Mouse (Mus musculus): ENCODE measurements around the gene Pnck. TPM values are rescaled to one million over a fixed set of nuclear protein-coding genes. Genes with fewer than 3 reads are reported as not detected.

The Pnck gene
- total RNA-seq, 2 experiments from 2014 or later = 13.1 to 15.1 TPM

- no peak for DNase-seq
These were observed 19.9 kb downstream of the Pnck start for GRCm38 (mm10) chrX:73639901-73640469.

- no peak for DNase-seq
These were observed 20.7 kb downstream of the Pnck start, which contains the start of gene Dusp9 for GRCm38 (mm10) chrX:73639255-73639675. Gene Dusp9 (plus strand): TSS chrX:73639419.

DNA sequence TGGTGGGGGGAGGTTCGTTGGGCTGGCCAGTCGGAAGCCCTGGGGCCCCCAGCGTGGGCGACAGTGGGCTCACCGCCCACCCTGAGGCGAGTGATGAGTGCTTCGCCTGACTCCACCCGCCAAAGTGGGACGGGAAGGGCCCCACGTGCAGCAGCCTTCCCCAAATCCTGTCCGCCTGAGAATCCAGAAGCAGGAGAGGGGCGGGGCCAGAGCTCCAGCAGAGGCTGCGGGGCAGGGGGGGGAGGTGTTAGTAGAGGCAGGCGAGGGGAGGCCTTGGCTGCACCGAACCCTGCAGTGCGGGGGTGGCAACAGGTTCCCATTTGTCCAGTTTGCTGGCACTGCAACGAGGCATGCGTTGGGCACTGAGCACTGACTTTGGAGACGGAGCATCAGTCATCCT, 22.5 kb downstream of the Pnck start:
- no peak for DNase-seq

DNA sequence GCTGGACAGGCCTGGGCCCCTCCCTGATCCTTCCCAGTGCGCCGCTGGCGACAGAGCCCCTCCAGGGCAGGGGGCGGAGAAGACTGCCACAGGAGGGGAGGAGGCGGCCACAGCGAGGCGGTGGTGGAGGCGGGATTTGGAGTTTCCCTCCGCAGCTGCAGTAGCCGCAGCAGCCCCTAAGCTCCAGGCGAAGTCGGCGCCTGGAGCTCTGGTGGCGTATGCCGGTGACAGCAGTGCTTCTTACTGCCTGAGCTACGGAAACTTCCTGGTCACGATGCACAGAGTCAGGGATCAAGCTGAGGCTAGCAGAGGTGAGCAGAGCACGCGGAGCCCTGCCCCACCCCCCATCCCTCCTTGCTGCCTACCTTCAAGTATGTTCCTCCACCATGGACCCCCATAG, 24.5 kb downstream of the Pnck start:
- no peak for DNase-seq

DNA sequence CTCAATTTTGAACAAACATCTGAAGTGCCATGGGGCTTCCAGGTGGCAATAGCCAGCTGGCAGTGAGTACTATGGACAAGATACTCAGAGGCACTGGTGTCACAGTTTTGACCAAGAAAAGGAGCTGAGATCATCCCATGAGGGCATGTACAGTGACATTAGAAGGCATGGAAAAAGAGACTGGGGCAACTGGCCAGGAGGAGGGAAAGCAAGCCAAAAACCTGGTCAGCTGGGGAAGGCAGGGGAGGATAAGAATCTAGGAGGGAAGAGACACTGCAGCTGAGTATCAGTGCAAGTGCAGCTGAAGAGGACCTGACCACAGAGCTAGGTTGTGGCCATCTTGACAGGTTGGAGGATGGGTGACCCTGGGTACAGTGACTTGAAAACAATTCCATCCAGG, 32.9 kb downstream of the Pnck start:
- no peak for DNase-seq

DNA sequence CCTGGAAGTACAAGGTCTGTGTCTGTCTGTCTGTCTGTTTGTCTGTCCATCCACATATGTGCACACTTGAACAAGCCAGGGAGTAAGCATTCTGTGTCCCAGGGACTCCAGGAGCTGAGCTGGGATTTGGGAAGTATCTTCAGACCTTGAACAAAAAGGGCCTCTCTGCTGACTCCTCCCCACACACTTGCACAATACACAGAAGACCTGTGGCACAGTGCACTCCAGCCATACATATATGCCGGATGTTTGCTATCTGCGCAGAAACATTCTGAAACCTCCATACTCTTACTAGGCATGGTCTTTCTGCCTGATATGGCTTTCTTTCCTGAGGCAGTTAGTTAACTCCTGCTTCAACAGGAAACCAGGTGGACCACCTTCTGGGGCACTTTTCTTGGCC, 40.0 kb downstream of the Pnck start:
- DNase-seq = no peak

DNA sequence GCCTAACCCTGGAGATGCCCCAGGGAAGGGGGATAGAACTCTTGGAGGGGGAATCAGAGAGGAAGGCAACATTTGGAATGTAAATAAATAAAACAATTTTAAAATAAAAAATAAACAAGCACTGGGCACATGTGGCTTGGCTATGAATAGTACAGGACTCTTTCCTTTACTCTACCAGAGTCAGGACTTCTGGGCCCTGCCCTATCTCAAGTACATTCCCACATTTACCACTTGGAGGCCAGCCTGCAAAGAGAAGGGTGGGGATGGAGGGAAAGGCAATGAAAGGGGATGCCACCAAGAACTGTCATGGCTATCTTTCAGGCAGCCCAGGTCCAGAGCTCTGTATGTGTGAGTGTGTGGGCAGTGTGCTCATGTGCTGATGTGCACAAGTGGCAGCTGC, 40.5 kb downstream of the Pnck start:
- DNase-seq = no peak

DNA sequence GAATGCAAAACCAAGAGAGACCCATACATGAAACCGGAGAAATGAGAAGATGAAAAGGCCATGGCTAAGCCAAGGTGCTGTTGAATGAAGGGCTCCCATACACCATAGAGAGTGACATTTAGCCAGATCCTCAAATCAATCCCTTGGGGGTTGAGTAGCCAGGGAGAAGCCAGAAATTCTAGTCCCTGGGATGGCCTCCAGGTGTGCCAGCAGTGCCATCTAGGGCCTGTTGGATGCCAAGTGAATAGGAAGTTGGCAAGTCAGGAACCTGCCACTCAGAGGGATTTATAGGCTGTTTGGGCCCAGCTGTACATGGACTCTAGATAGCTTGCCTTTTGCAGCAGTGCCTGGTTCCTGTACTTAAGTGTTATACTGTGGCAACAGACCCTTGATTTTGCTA, 44.0 kb downstream of the Pnck start:
- DNase-seq = no peak

DNA sequence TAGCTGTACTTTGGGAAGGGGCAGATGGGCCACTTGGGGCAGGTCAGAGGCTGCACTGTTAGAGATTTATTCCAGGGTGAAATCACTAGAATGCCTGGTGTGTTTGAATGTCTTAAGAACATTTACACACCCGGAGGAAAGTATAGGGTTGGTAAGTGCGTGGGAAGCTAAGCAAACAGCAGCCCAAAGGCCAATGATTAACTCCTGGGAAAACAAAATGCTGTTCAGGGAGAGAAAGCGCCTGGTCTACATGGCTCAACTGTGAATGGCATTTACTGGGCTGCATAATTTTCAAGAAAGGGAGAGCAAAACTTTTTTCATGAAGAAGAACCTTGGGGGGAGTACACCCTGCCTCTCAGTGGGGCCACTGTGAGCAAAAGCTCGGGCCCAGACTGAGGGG, 46.3 kb downstream of the Pnck start:
- DNase-seq = no peak

Other genes with a start within 250 kb of the Pnck start
- gene Zfp92, start 249.0 kb downstream of the Pnck start, total RNA-seq (2021) = under 1 TPM in 1 of 2 experiments, not detected in 1; 0.05 TPM
- not detected for gene Trex2, start 224.8 kb downstream of the Pnck start, total RNA-seq (2021)
- 10 to 100 TPM; 21.2 to 25.1 TPM for gene Haus7, start 201.1 kb downstream of the Pnck start, total RNA-seq (2021)
- 100 to 1,000 TPM; 303 to 408 TPM for gene Bgn, start 176.5 kb downstream of the Pnck start, total RNA-seq (2021)
- 1 to 10 TPM; 7.8 to 8.4 TPM for gene Atp2b3, start 157.0 kb downstream of the Pnck start, total RNA-seq (2021)
- under 1 TPM; 0.09 to 0.11 TPM for gene Dusp9, start 20.7 kb downstream of the Pnck start, total RNA-seq (2021)
- 10 to 100 TPM; 48.5 to 50.7 TPM for gene Slc6a8, start 13.0 kb upstream of the Pnck start, total RNA-seq (2021)
- gene Bcap31, start 56.1 kb upstream of the Pnck start, total RNA-seq (2021) = 10 to 100 TPM; 75.2 to 80.4 TPM
- gene Abcd1, start 56.5 kb upstream of the Pnck start, total RNA-seq (2021) = 10 to 100 TPM; 21.8 to 24.7 TPM
- gene Plxnb3, start 97.0 kb upstream of the Pnck start, total RNA-seq (2021) = 1 to 10 TPM; 1.7 to 2.2 TPM
- gene Srpk3, start 114.3 kb upstream of the Pnck start, total RNA-seq (2021) = 100 to 1,000 TPM in 1 of 2 experiments, 10 to 100 TPM in 1; 88.6 to 116 TPM
- gene Idh3g, start 126.8 kb upstream of the Pnck start, total RNA-seq (2021) = 100 to 1,000 TPM; 272 to 320 TPM
- 100 to 1,000 TPM; 106 to 110 TPM for gene Ssr4, start 126.9 kb upstream of the Pnck start, total RNA-seq (2021)
- 1 to 10 TPM; 2.6 to 3.7 TPM for gene Pdzd4, start 164.9 kb upstream of the Pnck start, total RNA-seq (2021)
- gene Avpr2, start 232.0 kb upstream of the Pnck start, total RNA-seq (2021) = not detected
- gene L1cam, start 236.0 kb upstream of the Pnck start, total RNA-seq (2021) = 1 to 10 TPM; 1.9 to 2.9 TPM

Data from gastrocnemius, postnatal 10 days (tissue).